Mouse (Mus musculus): ENCODE data around the gene Rab42. TPM values are rescaled to one million over a fixed set of nuclear protein-coding genes. Genes with fewer than 3 reads are reported as not detected.
A peak's percentile ranks its signal among the peaks of the same experiment; 100 is the strongest.

Rab42 gene
- polyA plus RNA-seq, 1 experiment = 0.30 TPM

- Histone ChIP-seq H3K4me3 (no peak overlapping the region), H3K4me2 (ENCODE audit: low read depth) (no peak overlapping the region), H3K27me3 (ENCODE audit: control insufficient read depth, insufficient read depth, insufficient read length) (no peaks in the 10 kb centered on the region), H3ac (ENCODE audit: control insufficient read depth, insufficient read length) (no peak overlapping the region), H3K36me3 (ENCODE audit: control insufficient read depth, insufficient read depth) (peaks cover 15% of the 10 kb centered on the region), H3K79me2 (ENCODE audit: control insufficient read depth, insufficient read depth) (peaks cover 19% of the 10 kb centered on the region)
- no peak for TF ChIP-seq MAX (IDR thresholded peaks at IDR 0.05; ENCODE audit: low read depth)
- no peak for TF ChIP-seq MYOG (IDR thresholded peaks at IDR 0.05; ENCODE audit: control insufficient read depth in 1 of 3, insufficient read depth in 1 of 3, insufficient read length in 2 of 3, low read depth in 2 of 3)
- TF ChIP-seq E2F4 (IDR thresholded peaks at IDR 0.05; ENCODE audit: insufficient read depth) = no peak
- no peak for TF ChIP-seq USF1 (IDR thresholded peaks at IDR 0.05; ENCODE audit: low read depth)
- TF ChIP-seq TCF3 (IDR thresholded peaks at IDR 0.05; ENCODE audit: insufficient read length, low read depth) = no peak
- TF ChIP-seq POLR2A (IDR thresholded peaks at IDR 0.05; ENCODE audit: insufficient read length, low read depth) = no peak
- no peak for TF ChIP-seq SRF (IDR thresholded peaks at IDR 0.05; ENCODE audit: control insufficient read depth, insufficient read length, low read depth)
- no peak for TF ChIP-seq CEBPB (IDR thresholded peaks at IDR 0.05; ENCODE audit: insufficient read depth, poor library complexity, severe bottlenecking)
- no peak for TF ChIP-seq POLR2AphosphoS2 (IDR thresholded peaks at IDR 0.05; ENCODE audit: insufficient read length, low read depth)
- TF ChIP-seq REST (IDR thresholded peaks at IDR 0.05; ENCODE audit: insufficient read depth, insufficient read length) = no peak
- TF ChIP-seq TCF12 (IDR thresholded peaks at IDR 0.05; ENCODE audit: insufficient read depth, poor library complexity, severe bottlenecking) = no peak
- no peak for TF ChIP-seq MYOD1 (IDR thresholded peaks at IDR 0.05; ENCODE audit: control insufficient read depth in 1 of 3, insufficient read length in 2 of 3, low read depth in 2 of 3)
These were observed 8.0 kb upstream of the Rab42 start for GRCm38 (mm10) chr4:132311209-132311608.

GRCm38 (mm10) chr4:132309849-132310472, 6.8 kb upstream of the Rab42 start:
- Histone ChIP-seq H3ac (ENCODE audit: control insufficient read depth, insufficient read length) (peak overlapping the region; percentile 77), H3K36me3 (ENCODE audit: control insufficient read depth, insufficient read depth) (peaks cover 15% of the 10 kb centered on the region), H3K4me2 (ENCODE audit: low read depth) (peak overlapping the region; percentile 85), H3K4me3 (peak overlapping the region; percentile 86), H3K79me2 (ENCODE audit: control insufficient read depth, insufficient read depth) (peaks cover 19% of the 10 kb centered on the region), H3K27me3 (ENCODE audit: control insufficient read depth, insufficient read depth, insufficient read length) (no peaks in the 10 kb centered on the region)
- no peak for TF ChIP-seq E2F4 (IDR thresholded peaks at IDR 0.05; ENCODE audit: insufficient read depth)
- TF ChIP-seq REST (IDR thresholded peaks at IDR 0.05; ENCODE audit: insufficient read depth, insufficient read length) = no peak
- TF ChIP-seq MAX (IDR thresholded peaks at IDR 0.05; ENCODE audit: low read depth) = no peak
- peak; percentile 72 for TF ChIP-seq SRF (IDR thresholded peaks at IDR 0.05; ENCODE audit: control insufficient read depth, insufficient read length, low read depth)
- peak; percentile 65 for TF ChIP-seq POLR2AphosphoS2 (IDR thresholded peaks at IDR 0.05; ENCODE audit: insufficient read length, low read depth)
- TF ChIP-seq MYOG (IDR thresholded peaks at IDR 0.05; ENCODE audit: control insufficient read depth in 1 of 3, insufficient read depth in 1 of 3, insufficient read length in 2 of 3, low read depth in 2 of 3) = peak in 1 of 3 experiments; percentile 17
- TF ChIP-seq TCF3 (IDR thresholded peaks at IDR 0.05; ENCODE audit: insufficient read length, low read depth) = no peak
- TF ChIP-seq MYOD1 (IDR thresholded peaks at IDR 0.05; ENCODE audit: control insufficient read depth in 1 of 3, insufficient read length in 2 of 3, low read depth in 2 of 3) = peak in 2 of 3 experiments; percentile 43 to 58
- TF ChIP-seq USF1 (IDR thresholded peaks at IDR 0.05; ENCODE audit: low read depth) = no peak

DNA sequence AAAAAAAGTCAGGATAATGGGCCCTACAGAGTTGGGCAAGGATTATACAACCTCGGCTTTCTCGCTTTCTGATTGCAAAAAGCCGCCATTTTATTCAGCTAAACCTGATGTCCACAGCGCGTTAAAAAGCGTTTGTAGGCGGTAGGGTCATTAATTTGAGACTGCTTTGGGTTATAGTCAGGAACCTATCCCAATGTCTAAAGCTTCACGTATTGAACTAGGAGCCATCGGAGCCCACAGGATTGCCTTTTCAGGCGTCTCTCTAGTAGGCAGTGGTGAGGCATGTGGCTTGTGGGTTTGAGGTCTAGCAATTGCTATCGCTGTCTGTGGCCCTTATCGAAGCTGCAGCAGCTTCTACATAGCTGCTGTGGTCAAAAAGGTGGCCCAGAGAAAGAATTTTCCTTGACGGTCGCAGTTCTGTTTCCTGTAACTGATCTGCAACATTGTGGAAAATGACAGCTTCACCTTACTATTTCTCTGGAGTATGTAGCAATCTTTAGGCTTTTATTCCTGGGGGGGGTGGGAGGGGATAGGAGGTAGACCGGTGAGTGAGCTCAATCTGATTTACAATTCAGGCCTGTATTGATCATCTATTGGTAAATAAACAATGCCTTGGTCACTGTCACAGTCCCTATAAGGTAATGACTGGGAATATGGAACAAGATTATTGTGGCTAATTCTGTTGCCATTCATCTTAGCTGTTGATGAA, 6.1 kb upstream of the Rab42 start:
- Histone ChIP-seq H3ac (ENCODE audit: control insufficient read depth, insufficient read length) (peak overlapping the region; percentile 77), H3K27me3 (ENCODE audit: control insufficient read depth, insufficient read depth, insufficient read length) (no peaks in the 10 kb centered on the region), H3K4me2 (ENCODE audit: low read depth) (peak overlapping the region; percentile 85), H3K4me3 (peak overlapping the region; percentile 86), H3K79me2 (ENCODE audit: control insufficient read depth, insufficient read depth) (peaks cover 19% of the 10 kb centered on the region), H3K36me3 (ENCODE audit: control insufficient read depth, insufficient read depth) (peaks cover 15% of the 10 kb centered on the region)
- no peak for TF ChIP-seq MYOD1 (IDR thresholded peaks at IDR 0.05; ENCODE audit: control insufficient read depth in 1 of 3, insufficient read length in 2 of 3, low read depth in 2 of 3)
- TF ChIP-seq CEBPB (IDR thresholded peaks at IDR 0.05; ENCODE audit: insufficient read depth, poor library complexity, severe bottlenecking) = no peak
- no peak for TF ChIP-seq USF1 (IDR thresholded peaks at IDR 0.05; ENCODE audit: low read depth)
- peak in 1 of 3 experiments; percentile 24 for TF ChIP-seq MYOG (IDR thresholded peaks at IDR 0.05; ENCODE audit: control insufficient read depth in 1 of 3, insufficient read depth in 1 of 3, insufficient read length in 2 of 3, low read depth in 2 of 3)
- TF ChIP-seq POLR2AphosphoS2 (IDR thresholded peaks at IDR 0.05; ENCODE audit: insufficient read length, low read depth) = peak; percentile 45

DNA sequence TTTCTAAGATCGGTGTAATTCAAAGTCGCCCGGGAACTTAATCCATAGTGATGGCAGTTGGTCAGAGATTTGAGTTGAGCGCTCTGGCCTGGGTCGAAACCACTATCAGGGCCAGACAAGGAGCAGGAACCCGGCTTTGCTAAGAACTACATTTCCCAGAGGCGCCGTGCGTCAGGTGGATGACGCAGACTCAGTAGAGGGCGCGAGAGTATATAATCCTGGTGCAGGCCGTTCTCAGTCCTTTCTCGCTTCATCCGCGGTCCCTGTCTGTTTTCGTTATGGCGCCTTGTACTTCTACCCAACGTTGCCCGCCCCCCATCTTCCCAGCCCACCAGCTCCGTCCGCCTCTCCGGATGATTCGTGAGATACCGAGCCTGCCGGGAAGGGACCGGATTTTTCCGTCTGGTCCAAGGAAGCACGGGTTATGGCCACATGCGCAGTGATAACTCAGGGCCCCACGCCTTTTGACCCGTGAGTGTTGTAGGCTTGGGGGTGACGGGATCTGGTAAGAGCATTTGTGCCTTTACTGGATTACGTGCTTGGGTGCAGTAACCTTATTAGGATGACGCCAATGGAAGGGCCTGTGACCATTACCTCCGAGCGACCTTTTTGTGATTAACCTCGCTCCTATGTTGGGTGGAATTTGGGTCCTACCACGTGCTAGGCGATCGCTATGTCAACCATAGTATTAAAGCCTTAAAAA, 5.4 kb upstream of the Rab42 start:
- peaks cover 15% of the 10 kb centered on the region for H3K36me3 ChIP-seq (ENCODE audit: control insufficient read depth, insufficient read depth)
- H3K27me3 ChIP-seq (ENCODE audit: control insufficient read depth, insufficient read depth, insufficient read length) = no peaks in the 10 kb centered on the region
- peak overlapping the region; percentile 77 for H3ac ChIP-seq (ENCODE audit: control insufficient read depth, insufficient read length)
- peak overlapping the region; percentile 85 for H3K4me2 ChIP-seq (ENCODE audit: low read depth)
- TF ChIP-seq REST (IDR thresholded peaks at IDR 0.05; ENCODE audit: insufficient read depth, insufficient read length) (no peak), POLR2AphosphoS2 (IDR thresholded peaks at IDR 0.05; ENCODE audit: insufficient read length, low read depth) (peak; percentile 99), POLR2A (IDR thresholded peaks at IDR 0.05; ENCODE audit: insufficient read length, low read depth) (peak; percentile 98)
- H3K4me3 ChIP-seq = peak overlapping the region; percentile 86
- peaks cover 19% of the 10 kb centered on the region for H3K79me2 ChIP-seq (ENCODE audit: control insufficient read depth, insufficient read depth)
